Mouse (Mus musculus) limb, embryonic 13.5 days (tissue): ENCODE data around the gene Kng1. TPM values are rescaled to one million over a fixed set of nuclear protein-coding genes. Genes with fewer than 3 reads are reported as not detected.
"Not testable (repeated sequence)": the region's sequence is repeated elsewhere in the genome, so short reads cannot be mapped to it uniquely, and the experiment has no call there.

Experiments
- ATAC-seq: fragments of 200-750 bp; cut with Nextera tagmentation; 2 replicates; pipeline ENCODE4 v1.8.0; 2017; ENCODE audit warnings: low read depth, moderate number of reproducible peaks, moderate TSS enrichment; ENCODE audit not compliant: low FRiP score
- H3K27ac ChIP-seq: fragments of 300-500 bp; sonication (generic); 2 replicates; pipeline ENCODE4 v1.5.1; 2015; ENCODE audit warnings: inconsistent platforms, mild to moderate bottlenecking, moderate library complexity
- H3K27me3 ChIP-seq: fragments of 300-500 bp; sonication (generic); 2 replicates; pipeline ENCODE4 v1.6.1; 2015; ENCODE audit warnings: mild to moderate bottlenecking, inconsistent platforms
- H3K36me3 ChIP-seq: fragments of 300-500 bp; sonication (generic); 2 replicates; pipeline ENCODE4 v1.6.1; 2015; ENCODE audit warnings: inconsistent platforms, mild to moderate bottlenecking, moderate library complexity
- H3K4me1 ChIP-seq: fragments of 300-500 bp; sonication (generic); 2 replicates; pipeline ENCODE4 v1.6.1; 2015; ENCODE audit warnings: inconsistent platforms
- H3K4me2 ChIP-seq: fragments of 300-500 bp; sonication (generic); replicated peaks from 2 replicates; pipeline ENCODE4 v1.6.1; 2015; ENCODE audit warnings: inconsistent platforms, mild to moderate bottlenecking, moderate library complexity
- H3K4me3 ChIP-seq: fragments of 300-500 bp; sonication (generic); 2 replicates; pipeline ENCODE4 v1.5.1; 2015; ENCODE audit warnings: moderate library complexity, mild to moderate bottlenecking, inconsistent platforms
- H3K9ac ChIP-seq: fragments of 300-500 bp; sonication (generic); 2 replicates; pipeline ENCODE4 v1.6.1; 2015; ENCODE audit warnings: mild to moderate bottlenecking, inconsistent platforms
- H3K9me3 ChIP-seq: fragments of 300-500 bp; sonication (generic); 2 replicates; pipeline ENCODE4 v1.6.1; 2016; ENCODE audit warnings: inconsistent platforms
- WGBS: fragments of 180-500 bp; shearing (Covaris S2); methylation state at CpG from one replicate; pipeline ENCODE4 v1.1.7; 2015; 5-methylcytosine and 5-hydroxymethylcytosine counted together
- polyA plus RNA-seq: library from polyadenylated mRNA; unstranded; fragments of >200 nt; fragmentation: Nextera tagmentation; extraction: Ambion mirVana; gene quantifications from 2 replicates; pipeline ENCODE4 v1.2.1, GENCODE M21; 2015

Kng1 gene
- polyA plus RNA-seq: 0.15 and 1.1 TPM in 2 replicates

- H3K4me1 ChIP-seq, H3K36me3 ChIP-seq, H3K27me3 ChIP-seq, H3K9ac ChIP-seq, H3K4me2 ChIP-seq, H3K27ac ChIP-seq, ATAC-seq, H3K9me3 ChIP-seq, H3K4me3 ChIP-seq: not testable (repeated sequence)
- WGBS: 75% methylated on average over 1 of the region's 1 CpGs
These were observed at the start of gene Kng1 for GRCm38 (mm10) chr16:23057668-23058447. Gene Kng1, plus strand, starts transcription at chr16:23057865.

GRCm38 (mm10) chr16:23013786-23014185 lies 43.9 kb upstream of the Kng1 start:
- not testable (repeated sequence) for H3K9ac ChIP-seq, H3K36me3 ChIP-seq, H3K27me3 ChIP-seq, H3K27ac ChIP-seq, H3K4me1 ChIP-seq, H3K9me3 ChIP-seq, H3K4me3 ChIP-seq, ATAC-seq, H3K4me2 ChIP-seq
- WGBS: 47% methylated on average over 2 of the region's 2 CpGs

DNA sequence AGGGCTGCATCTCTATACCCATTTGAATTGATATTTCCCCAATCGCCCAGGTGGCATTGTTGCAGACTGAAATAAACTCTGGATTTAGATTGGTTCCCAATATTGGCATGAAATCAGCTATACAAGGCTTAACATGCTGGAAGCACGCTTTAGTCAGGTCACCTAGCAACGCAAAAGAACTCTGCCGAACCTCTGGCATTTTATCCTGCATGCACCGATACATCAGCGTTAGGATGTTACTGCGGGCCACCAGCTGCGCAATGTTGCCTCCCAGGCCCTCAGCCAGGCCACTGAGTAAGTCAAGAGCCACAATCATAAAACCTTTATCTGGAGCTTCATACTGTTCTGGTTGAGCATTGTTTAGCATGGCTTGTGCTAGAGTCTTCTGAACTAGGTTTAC lies 43.0 kb upstream of the Kng1 start:
- H3K4me1 ChIP-seq, H3K4me2 ChIP-seq, H3K36me3 ChIP-seq, H3K27ac ChIP-seq, H3K9me3 ChIP-seq, H3K4me3 ChIP-seq, H3K27me3 ChIP-seq, H3K9ac ChIP-seq, ATAC-seq: not testable (repeated sequence)
- 84% methylated on average over 8 of the region's 8 CpGs for WGBS

GRCm38 (mm10) chr16:23020571-23020970 lies 37.1 kb upstream of the Kng1 start:
- H3K9ac ChIP-seq, H3K36me3 ChIP-seq, H3K27me3 ChIP-seq, H3K4me2 ChIP-seq, H3K9me3 ChIP-seq, H3K27ac ChIP-seq, H3K4me1 ChIP-seq, H3K4me3 ChIP-seq, ATAC-seq: not testable (repeated sequence)
- whole genome bisulfite sequencing: 26% methylated on average over 1 of the region's 1 CpGs

GRCm38 (mm10) chr16:23025111-23025510 lies 32.6 kb upstream of the Kng1 start:
- H3K9ac ChIP-seq: no peak overlapping the region
- H3K36me3 ChIP-seq: no peaks in the 10 kb centered on the region
- H3K9me3 ChIP-seq: no peaks in the 10 kb centered on the region
- H3K4me3 ChIP-seq: no peak overlapping the region
- H3K4me2 ChIP-seq: no peak overlapping the region
- H3K4me1 ChIP-seq: no peaks in the 10 kb centered on the region
- no peak for ATAC-seq
- H3K27ac ChIP-seq: no peak overlapping the region
- H3K27me3 ChIP-seq: no peaks in the 10 kb centered on the region
- WGBS: 74% methylated on average over 6 of the region's 6 CpGs

GRCm38 (mm10) chr16:23026582-23026981 lies 31.1 kb upstream of the Kng1 start:
- H3K4me2 ChIP-seq: no peak overlapping the region
- no peak for ATAC-seq
- H3K4me1 ChIP-seq: no peaks in the 10 kb centered on the region
- H3K9ac ChIP-seq: no peak overlapping the region
- no peak overlapping the region for H3K4me3 ChIP-seq
- no peaks in the 10 kb centered on the region for H3K27me3 ChIP-seq
- H3K9me3 ChIP-seq: no peaks in the 10 kb centered on the region
- H3K27ac ChIP-seq: no peak overlapping the region
- H3K36me3 ChIP-seq: no peaks in the 10 kb centered on the region

- ATAC-seq: not testable (repeated sequence)
- 39% methylated on average over 3 of the region's 3 CpGs for WGBS
These were observed 30.3 kb upstream of the Kng1 start for GRCm38 (mm10) chr16:23027341-23027740.

GRCm38 (mm10) chr16:23028966-23029600 lies 28.6 kb upstream of the Kng1 start, which contains the start of gene Kng2:
Gene Kng2, minus strand, starts transcription at chr16:23029482.
- H3K27me3 ChIP-seq, ATAC-seq, H3K27ac ChIP-seq, H3K36me3 ChIP-seq, H3K9me3 ChIP-seq, H3K9ac ChIP-seq, H3K4me2 ChIP-seq, H3K4me1 ChIP-seq, H3K4me3 ChIP-seq: not testable (repeated sequence)
- 88% methylated on average over 3 of the region's 3 CpGs for WGBS

More at GRCm38 (mm10) chr16:23027341-23027740, 30.3 kb upstream of the Kng1 start:
- H3K9ac ChIP-seq, H3K4me2 ChIP-seq, H3K36me3 ChIP-seq, H3K9me3 ChIP-seq, H3K27ac ChIP-seq, H3K4me1 ChIP-seq, H3K27me3 ChIP-seq, H3K4me3 ChIP-seq: not testable (repeated sequence)

DNA sequence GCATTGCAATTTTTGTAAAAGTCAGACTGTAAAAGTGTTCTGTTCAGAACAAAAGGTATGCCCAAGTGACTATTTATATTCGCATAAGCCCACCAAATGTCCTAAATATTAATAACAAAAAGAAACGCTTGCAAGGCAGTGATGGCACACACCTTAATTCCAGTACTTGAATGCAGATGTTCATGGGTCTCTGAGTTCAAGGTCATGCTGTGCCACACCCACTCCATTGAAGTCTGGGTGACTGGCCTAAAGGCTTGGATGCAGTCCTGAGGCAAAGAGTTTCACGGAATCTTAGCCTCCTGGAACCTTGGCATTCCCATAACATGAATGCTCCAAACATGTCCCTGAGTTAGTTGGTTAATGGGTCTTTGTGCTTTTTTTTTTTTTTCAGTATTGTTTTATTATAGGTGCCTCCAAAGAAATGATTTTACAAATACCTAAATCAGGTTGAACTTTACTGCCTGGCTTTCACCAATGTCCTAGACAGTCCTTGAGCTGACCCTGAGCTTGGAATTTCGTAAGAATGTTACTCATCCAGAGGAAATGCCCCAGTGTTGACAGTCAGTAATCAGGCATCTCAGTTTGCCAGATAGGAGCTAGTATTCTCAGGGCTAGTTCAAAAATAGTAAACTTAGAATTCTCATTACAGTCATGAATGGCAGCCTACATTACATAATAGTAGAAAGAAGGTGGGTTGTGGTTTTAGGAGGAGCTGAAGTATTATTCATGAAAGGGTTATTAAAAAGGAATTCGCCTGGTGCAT lies 26.8 kb upstream of the Kng1 start:
- Histone ChIP-seq H3K4me1 (no peaks in the 10 kb centered on the region), H3K4me3 (no peak overlapping the region), H3K9ac (no peak overlapping the region), H3K4me2 (no peak overlapping the region), H3K27me3 (no peaks in the 10 kb centered on the region), H3K9me3 (no peaks in the 10 kb centered on the region), H3K27ac (no peak overlapping the region), H3K36me3 (no peaks in the 10 kb centered on the region)
- no peak for ATAC-seq
- WGBS: 78% methylated on average over 5 of the region's 5 CpGs

- Histone ChIP-seq H3K4me3 (no peak overlapping the region), H3K9me3 (no peaks in the 10 kb centered on the region), H3K9ac (no peak overlapping the region), H3K4me1 (no peaks in the 10 kb centered on the region), H3K36me3 (no peaks in the 10 kb centered on the region), H3K27ac (no peak overlapping the region), H3K27me3 (no peaks in the 10 kb centered on the region), H3K4me2 (no peak overlapping the region)
- 91% methylated on average over 4 of the region's 4 CpGs for WGBS
- ATAC-seq: no peak
These were observed 24.0 kb upstream of the Kng1 start for GRCm38 (mm10) chr16:23033673-23034072.

- no peaks in the 10 kb centered on the region for H3K4me1 ChIP-seq
- no peak overlapping the region for H3K4me2 ChIP-seq
- WGBS: 78% methylated on average over 7 of the region's 7 CpGs
- H3K27me3 ChIP-seq: no peaks in the 10 kb centered on the region
- H3K4me3 ChIP-seq: no peak overlapping the region
- H3K36me3 ChIP-seq: no peaks in the 10 kb centered on the region
- no peak for ATAC-seq
- H3K9ac ChIP-seq: no peak overlapping the region
- no peaks in the 10 kb centered on the region for H3K9me3 ChIP-seq
- no peak overlapping the region for H3K27ac ChIP-seq
These were observed 19.9 kb upstream of the Kng1 start for GRCm38 (mm10) chr16:23037744-23038143.

DNA sequence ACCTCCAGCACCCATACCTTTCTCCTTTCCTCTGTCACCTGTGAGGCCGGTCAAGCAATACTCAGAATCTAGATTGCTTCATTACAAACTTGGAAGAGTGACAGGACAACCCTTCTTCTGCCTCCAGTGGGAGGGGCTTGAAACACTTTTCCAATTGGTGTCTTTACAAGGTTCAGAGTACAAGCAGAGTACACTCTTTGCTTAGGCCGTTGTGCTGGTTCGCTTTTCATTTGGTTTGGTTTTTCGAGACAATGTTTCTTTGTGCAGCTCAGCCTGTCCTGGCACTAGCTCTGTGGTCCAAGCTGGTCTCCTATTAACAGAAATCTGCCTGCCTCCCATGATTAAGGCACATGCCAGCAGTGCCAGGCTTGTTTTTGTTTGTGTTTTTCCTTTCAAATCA lies 18.4 kb upstream of the Kng1 start:
- no peaks in the 10 kb centered on the region for H3K9me3 ChIP-seq
- H3K36me3 ChIP-seq: no peaks in the 10 kb centered on the region
- H3K4me2 ChIP-seq: no peak overlapping the region
- no peak overlapping the region for H3K27ac ChIP-seq
- 92% methylated on average over 4 of the region's 4 CpGs for WGBS
- no peak overlapping the region for H3K9ac ChIP-seq
- no peaks in the 10 kb centered on the region for H3K4me1 ChIP-seq
- H3K4me3 ChIP-seq: no peak overlapping the region
- no peaks in the 10 kb centered on the region for H3K27me3 ChIP-seq
- ATAC-seq: no peak
